Mouse (Mus musculus) C2C12 (cell line): Measurements from ENCODE around the gene Gm21970. TPM values are rescaled to one million over a fixed set of nuclear protein-coding genes. Genes with fewer than 3 reads are reported as not detected.
"Not testable (repeated sequence)": the region's sequence is repeated elsewhere in the genome, so short reads cannot be mapped to it uniquely, and the experiment has no call there.

Experiments used
- H3K27me3 ChIP-seq: one replicate; pipeline ENCODE4 v1.6.1; 2011; ENCODE audit not compliant: control insufficient read depth, insufficient read depth, insufficient read length
- H3K36me3 ChIP-seq: one replicate; pipeline ENCODE4 v1.6.1; 2011; ENCODE audit not compliant: control insufficient read depth, insufficient read depth
- H3K4me3 ChIP-seq: one replicate; pipeline ENCODE4 v1.5.1; 2011; ENCODE audit warnings: mild to moderate bottlenecking, control low read depth; ENCODE audit not compliant: poor library complexity, insufficient read depth, severe bottlenecking
- H3K79me2 ChIP-seq: one replicate; pipeline ENCODE4 v1.6.1; 2011; ENCODE audit not compliant: control insufficient read depth, insufficient read depth
- H3K79me3 ChIP-seq: one replicate; pipeline ENCODE4 v1.6.1; 2011; ENCODE audit warnings: low read depth, control low read depth
- H3ac ChIP-seq: one replicate; pipeline ENCODE3; 2011; ENCODE audit warnings: low read depth; ENCODE audit not compliant: control insufficient read depth, insufficient read length
- CEBPB ChIP-seq: IDR thresholded peaks from one replicate; pipeline ENCODE4 v1.6.1; 2011; ENCODE audit warnings: low read depth, mild to moderate bottlenecking, control low read depth, moderate library complexity
- CTCF ChIP-seq: IDR thresholded peaks from one replicate; pipeline ENCODE4 v1.5.1; 2011; ENCODE audit not compliant: control insufficient read depth, insufficient read depth, insufficient read length
- FOSL1 ChIP-seq: IDR thresholded peaks from one replicate; pipeline ENCODE4 v1.8.0; 2011; ENCODE audit warnings: mild to moderate bottlenecking, low read length; ENCODE audit not compliant: poor library complexity, insufficient read depth, severe bottlenecking
- MAX ChIP-seq: IDR thresholded peaks from one replicate; pipeline ENCODE4 v1.6.1; 2011; ENCODE audit warnings: mild to moderate bottlenecking, control low read depth
- MYOD1 ChIP-seq: IDR thresholded peaks from one replicate; pipeline ENCODE4 v1.6.1; 2011; ENCODE audit warnings: low read depth; ENCODE audit not compliant: control insufficient read depth, insufficient read length
- MYOG ChIP-seq: IDR thresholded peaks from one replicate; pipeline ENCODE4 v1.6.1; 2011; ENCODE audit not compliant: control insufficient read depth, insufficient read length; ENCODE audit errors: extremely low read depth
- USF1 ChIP-seq: IDR thresholded peaks from one replicate; pipeline ENCODE4 v1.6.1; 2011; ENCODE audit warnings: low read depth, mild to moderate bottlenecking, control low read depth, moderate library complexity
- polyA plus RNA-seq: library from polyadenylated mRNA; unstranded; fragments of >200 nt; fragmentation: generic; extraction: Trizol; gene quantifications from one replicate; pipeline ENCODE4 v1.2.1, GENCODE M21; 2012; ENCODE audit warnings: missing spikeins

The Gm21970 gene
- polyA plus RNA-seq, 1 experiment, result not detected

DNA sequence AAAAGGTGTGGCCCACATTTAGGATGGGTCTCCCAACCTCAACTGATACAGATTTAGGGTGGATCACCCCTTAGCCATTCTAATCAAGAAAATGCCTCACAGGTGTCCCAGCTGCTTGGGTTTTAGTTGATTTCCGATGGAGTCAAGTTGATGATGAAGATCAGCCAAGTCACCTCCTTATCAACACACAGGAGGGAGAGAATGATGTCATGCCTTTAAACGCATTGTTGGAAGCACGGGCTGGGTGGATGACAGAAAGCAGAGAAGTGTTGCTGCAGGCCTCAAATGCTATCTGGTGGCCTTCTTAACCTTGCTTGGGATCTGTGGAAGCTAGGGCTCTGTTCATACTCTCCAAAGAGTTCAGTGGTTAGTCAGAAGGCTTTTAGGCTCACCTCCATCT, 42.6 kb downstream of the Gm21970 start:
- H3K4me3 ChIP-seq, result no peak overlapping the region
- H3K79me3 ChIP-seq, result no peaks in the 10 kb centered on the region
- TF ChIP-seq FOSL1 (no peak), MYOG (no peak)
- H3K36me3 ChIP-seq, result no peaks in the 10 kb centered on the region
- no peaks in the 10 kb centered on the region for H3K79me2 ChIP-seq
- H3K27me3 ChIP-seq, result peaks cover 7% of the 10 kb centered on the region
- no peak overlapping the region for H3ac ChIP-seq

GRCm38 (mm10) chr16:91438081-91438480, 46.6 kb downstream of the Gm21970 start:
- no peak for TF ChIP-seq MYOG
- TF ChIP-seq FOSL1, result no peak
- no peak for TF ChIP-seq MAX
- no peak for TF ChIP-seq USF1
- no peak for TF ChIP-seq CEBPB
- no peak for TF ChIP-seq CTCF
- TF ChIP-seq MYOD1, result no peak
- Histone ChIP-seq H3ac (no peak overlapping the region), H3K36me3 (no peaks in the 10 kb centered on the region), H3K79me3 (no peaks in the 10 kb centered on the region), H3K79me2 (no peaks in the 10 kb centered on the region), H3K4me3 (no peak overlapping the region), H3K27me3 (peaks cover 22% of the 10 kb centered on the region)

DNA sequence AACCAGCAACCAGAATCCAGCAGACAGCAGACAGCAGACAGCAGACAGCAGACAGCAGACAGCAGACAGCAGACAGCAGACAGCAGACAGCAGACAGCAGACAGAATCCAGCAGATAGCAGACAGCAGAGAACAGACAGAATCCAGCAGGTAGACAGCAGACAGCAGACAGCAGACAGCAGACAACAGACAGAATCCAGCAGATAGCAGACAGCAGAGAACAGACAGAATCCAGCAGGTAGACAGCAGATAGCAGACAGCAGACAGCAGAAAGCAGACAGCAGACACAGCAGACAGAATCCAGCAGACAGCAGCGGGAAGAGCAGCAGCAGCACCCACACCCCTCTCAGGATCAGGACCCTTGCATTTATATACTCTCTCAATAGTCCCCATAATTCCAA, 47.1 kb downstream of the Gm21970 start:
- not testable (repeated sequence) for H3K36me3 ChIP-seq, H3ac ChIP-seq, H3K4me3 ChIP-seq, H3K79me3 ChIP-seq, H3K79me2 ChIP-seq
- H3K27me3 ChIP-seq, result peaks cover 19% of the 10 kb centered on the region

GRCm38 (mm10) chr16:91441366-91441765, 49.8 kb downstream of the Gm21970 start:
- TF ChIP-seq USF1 (peak; percentile 42), CEBPB (no peak), FOSL1 (no peak), MYOD1 (no peak), MYOG (no peak), MAX (no peak), CTCF (no peak)
- no peak overlapping the region for H3K4me3 ChIP-seq
- H3K79me2 ChIP-seq, result no peaks in the 10 kb centered on the region
- peaks cover 19% of the 10 kb centered on the region for H3K27me3 ChIP-seq
- no peaks in the 10 kb centered on the region for H3K36me3 ChIP-seq
- no peaks in the 10 kb centered on the region for H3K79me3 ChIP-seq
- H3ac ChIP-seq, result no peak overlapping the region

- Histone ChIP-seq H3K36me3 (no peaks in the 10 kb centered on the region), H3K4me3 (no peak overlapping the region), H3K79me3 (no peaks in the 10 kb centered on the region), H3K27me3 (peaks cover 19% of the 10 kb centered on the region), H3ac (no peak overlapping the region), H3K79me2 (no peaks in the 10 kb centered on the region)
- no peak for TF ChIP-seq CTCF
- no peak for TF ChIP-seq MYOD1
- no peak for TF ChIP-seq FOSL1
- no peak for TF ChIP-seq MAX
- TF ChIP-seq USF1, result no peak
- TF ChIP-seq MYOG, result no peak
- no peak for TF ChIP-seq CEBPB
These were observed 50.3 kb downstream of the Gm21970 start for GRCm38 (mm10) chr16:91441811-91442240.

- Histone ChIP-seq H3K79me2 (no peaks in the 10 kb centered on the region), H3ac (no peak overlapping the region), H3K79me3 (no peaks in the 10 kb centered on the region), H3K36me3 (no peaks in the 10 kb centered on the region), H3K27me3 (peaks cover 19% of the 10 kb centered on the region), H3K4me3 (no peak overlapping the region)
- TF ChIP-seq MYOD1 (no peak), USF1 (no peak), CTCF (no peak), MYOG (no peak)
These were observed 50.9 kb downstream of the Gm21970 start for GRCm38 (mm10) chr16:91442446-91442845.
